Mouse (Mus musculus) cerebral cortex, adult 2 months (tissue): ENCODE data around the gene Olfr1256.

Experiments used
- WGBS: fragments of 180-500 bp; shearing (Covaris S2); methylation state at CpG from one replicate; pipeline ENCODE4 v1.1.7; 2018; 5-methylcytosine and 5-hydroxymethylcytosine counted together

The Olfr1256 gene

GRCm38 (mm10) chr2:89841455-89841854 lies at the start of gene Olfr1256:
TSS of gene Olfr1256 (minus strand) at chr2:89841555.
- 67% methylated on average over 2 of the region's 2 CpGs for WGBS

GRCm38 (mm10) chr2:89878137-89878536 lies 36.8 kb upstream of the Olfr1256 start, which contains the start of gene Olfr1257:
TSS of gene Olfr1257 (plus strand) at chr2:89878437.
- 85% methylated on average over 1 of the region's 1 CpGs for WGBS

- WGBS = 100% methylated on average over 1 of the region's 1 CpGs
Measured at GRCm38 (mm10) chr2:89849230-89849629, 7.9 kb upstream of the Olfr1256 start.

- 85% methylated on average over 5 of the region's 5 CpGs for WGBS
Measured at GRCm38 (mm10) chr2:89848105-89848504, 6.8 kb upstream of the Olfr1256 start, which contains the start of gene Olfr48. TSS of gene Olfr48 (minus strand) at chr2:89848205.

- 94% methylated on average over 1 of the region's 1 CpGs for WGBS
Measured at GRCm38 (mm10) chr2:89820216-89820615, 21.1 kb downstream of the Olfr1256 start.

GRCm38 (mm10) chr2:89811751-89812150 lies 29.6 kb downstream of the Olfr1256 start, which contains the start of gene Olfr1255:
TSS of gene Olfr1255 (plus strand) at chr2:89812051.
- 87% methylated on average over 3 of the region's 3 CpGs for WGBS

GRCm38 (mm10) chr2:89810751-89811150 lies 30.6 kb downstream of the Olfr1256 start:
- 79% methylated on average over 2 of the region's 2 CpGs for WGBS

- WGBS = 81% methylated on average over 3 of the region's 3 CpGs
Measured at GRCm38 (mm10) chr2:89799583-89799982, 41.8 kb downstream of the Olfr1256 start.

GRCm38 (mm10) chr2:89793519-89793918 lies 47.8 kb downstream of the Olfr1256 start, which contains the start of gene Olfr1254:
TSS of gene Olfr1254 (minus strand) at chr2:89793619.

